In genomic region chr2:167688498-167689451, GRCm38 (mm10) we compare ENCODE assay signal across 8 mouse cellular contexts. TPM values are rescaled to one million over a fixed set of nuclear protein-coding genes. Genes with fewer than 3 reads are reported as not detected.
DNase-seq lines count a peak whose midpoint lies in the region; ATAC-seq and TF ChIP-seq lines count a peak whose summit lies in the region.

TSS of gene Cebpb (plus strand) at chr2:167688915.

- peak within 1 kb of the TSS; percentile 73 to 78 for H3K4me3 ChIP-seq in ES-E14 (ENCODE audit: insufficient read depth in 1 of 2, low read depth in 1 of 2, low read length in 2 of 2, poor library complexity in 1 of 2, severe bottlenecking in 1 of 2)
- H3K4me3 ChIP-seq in forebrain, postnatal 0 days (ENCODE audit: low read depth, low read length) = peak within 1 kb of the TSS; percentile 64
- H3K4me3 ChIP-seq in lung, embryonic 15.5 days = peak within 1 kb of the TSS; percentile 90

- no peak for DNase-seq in ES-E14 (ENCODE audit: low read depth, low spot score)
- DNase-seq in cerebellum, adult 8-10 months = peak; percentile 63
- peak; percentile 65 for DNase-seq in forebrain, postnatal 0 days
- peak; percentile 87 for DNase-seq in heart, postnatal 4 days
- peak; percentile 44 to 74 for DNase-seq in layer of hippocampus, adult 8-10 months (ENCODE audit: low spot score in 2 of 2)
- peak; percentile 54 to 59 for DNase-seq in thymus, adult 18-20 months

- ATAC-seq in forebrain, postnatal 0 days = peak; percentile 61
- peak; percentile 81 for ATAC-seq in lung, embryonic 15.5 days (ENCODE audit: borderline replicate concordance, extremely low read depth, low FRiP score, low TSS enrichment)
- peak; percentile 26 for ATAC-seq in neutrophil, adult 5-6 weeks (ENCODE audit: extremely low read depth, insufficient number of reproducible peaks, low FRiP score, poor library complexity, severe bottlenecking)

- H3K9ac ChIP-seq in ES-E14 (ENCODE audit: insufficient read depth, low read depth, low read length, poor library complexity, severe bottlenecking) = peak within 1 kb of the TSS; percentile 89
- peak within 1 kb of the TSS; percentile 58 for H3K9ac ChIP-seq in forebrain, postnatal 0 days
- peak within 1 kb of the TSS; percentile 89 for H3K9ac ChIP-seq in lung, embryonic 15.5 days

- H3K36me3 ChIP-seq in ES-E14 (ENCODE audit: control insufficient read depth, insufficient read depth, low read length, poor library complexity, severe bottlenecking) = no peaks in the 10 kb centered on the region; the same call in 1 of the 2 replicates
- H3K36me3 ChIP-seq in forebrain, postnatal 0 days (ENCODE audit: insufficient read depth) = no peaks in the 10 kb centered on the region
- H3K36me3 ChIP-seq in lung, embryonic 15.5 days = peaks cover 22% of the 10 kb centered on the region

- TF ChIP-seq CTCF in forebrain, postnatal 0 days (IDR thresholded peaks at IDR 0.05; ENCODE audit: low read depth) = peak; percentile 67

- peak within 1 kb of the TSS; percentile 84 for H3K4me2 ChIP-seq in forebrain, postnatal 0 days (ENCODE audit: low read depth)
- H3K4me2 ChIP-seq in lung, embryonic 15.5 days = peak within 1 kb of the TSS; percentile 74

- in situ Hi-C loops in ES-E14 (cut with MboI; ENCODE audit: low sequenced_read_pairs in 2 of 2, unreplicated experiment in 2 of 2) = loop anchor here (5.0 kb wide), 1 partner anchor 209 kb away; no protein-coding TSS in a partner anchor

- H3K27me3 ChIP-seq in forebrain, postnatal 0 days (ENCODE audit: insufficient read depth, low read length) = peaks cover 23% of the 10 kb centered on the region
- H3K27me3 ChIP-seq in lung, embryonic 15.5 days = no peaks in the 10 kb centered on the region; the same call in 1 of the 2 replicates

- peaks cover 0 to 11% of the 10 kb centered on the region in 2 experiments; a peak in 1 of 4 replicates for H3K4me1 ChIP-seq in ES-E14 (ENCODE audit: control insufficient read depth in 2 of 2, insufficient read depth in 2 of 2, low read length in 2 of 2, poor library complexity in 1 of 2)
- H3K4me1 ChIP-seq in forebrain, postnatal 0 days (ENCODE audit: insufficient read depth) = no peaks in the 10 kb centered on the region
- peaks cover 37% of the 10 kb centered on the region for H3K4me1 ChIP-seq in lung, embryonic 15.5 days

- 3% methylated on average over 91 of the region's 147 CpGs for WGBS in forebrain, postnatal 0 days
- WGBS in lung, embryonic 15.5 days = under 1% methylated on average over 126 of the region's 147 CpGs

- H3K27ac ChIP-seq in ES-E14 (ENCODE audit: insufficient read depth, low read depth, low read length, poor library complexity, severe bottlenecking) = peak within 1 kb of the TSS; percentile 48; the same call in 1 of the 2 replicates
- H3K27ac ChIP-seq in forebrain, postnatal 0 days (ENCODE audit: low read depth, low read length) = peak within 1 kb of the TSS; percentile 59
- H3K27ac ChIP-seq in lung, embryonic 15.5 days = peak within 1 kb of the TSS; percentile 97

- no peaks in the 10 kb centered on the region for H3K9me3 ChIP-seq in ES-E14 (ENCODE audit: control insufficient read depth, insufficient read depth, low read depth, low read length)
- no peaks in the 10 kb centered on the region for H3K9me3 ChIP-seq in forebrain, postnatal 0 days (ENCODE audit: low read length)
- no peaks in the 10 kb centered on the region for H3K9me3 ChIP-seq in lung, embryonic 15.5 days

TF ChIP-seq in ES-E14, 5 proteins besides CTCF, POLR2A, EP300 and RAD21:
- TF ChIP-seq MAFK (IDR thresholded peaks at IDR 0.05; ENCODE audit: insufficient read depth, low read depth, low read length) (no peak), CHD2 (IDR thresholded peaks at IDR 0.05; ENCODE audit: low read depth, low read length) (no peak), HCFC1 (IDR thresholded peaks at IDR 0.05; ENCODE audit: borderline replicate concordance, insufficient read depth, low read length) (no peak), ZC3H11A (IDR thresholded peaks at IDR 0.05; ENCODE audit: borderline replicate concordance, low read depth, low read length) (no peak), ZNF384 (IDR thresholded peaks at IDR 0.05; ENCODE audit: low read depth, low read length) (no peak)

RNA-seq across cellular contexts. Expression of gene Cebpb, which starts in this region (rescaled TPM):
- 9.1 and 11.2 TPM in 2 replicates for total RNA-seq in ES-E14 (2012; rRNA removed)
- total RNA-seq in forebrain, postnatal 0 days (2014; rRNA removed) = 4.2 and 5.7 TPM in 2 replicates
- polyA plus RNA-seq in forebrain, postnatal 0 days (2015; fragmentation: Nextera tagmentation; extraction: Ambion mirVana) = 4.3 and 4.5 TPM in 2 replicates
- 10 to 100 TPM; 15.9 to 16.6 TPM for total RNA-seq in heart, postnatal 4 days (2021)
- 10 to 100 TPM; 21.3 to 37.2 (median 25.6) TPM for total RNA-seq in layer of hippocampus, adult 8-10 months (2022)
- polyA plus RNA-seq in lung, embryonic 15.5 days (2015; fragmentation: Nextera tagmentation; extraction: Ambion mirVana) = 61.4 and 68.1 TPM in 2 replicates
- total RNA-seq in neutrophil, adult 5-6 weeks (2017) = 160 and 183 TPM in 2 replicates

Comparison
In these comparisons a context has a peak if more than half of its experiments do, and no peak if none do; other contexts are left out.
1. RNA of gene Cebpb (polyA plus RNA-seq): 61.4 to 68.1 TPM in lung, embryonic 15.5 days; 4.3 to 4.5 TPM in forebrain, postnatal 0 days; every median in the first group is over 10 times any median in the second.
2. ATAC-seq: peak in every context shown above with its lines; median percentile 81 in lung, embryonic 15.5 days; 61 in forebrain, postnatal 0 days; 26 in neutrophil, adult 5-6 weeks.
3. Peak in every context shown above with its lines, with median percentiles within 50 percentile points of each other: H3K27ac ChIP-seq, H3K4me3 ChIP-seq and H3K9ac ChIP-seq.